Mouse (Mus musculus) olfactory bulb, adult 2 months (tissue): ENCODE measurements at regions not wholly inside any gene's neighbourhood (a gene's known extent, or its start where the extent isn't known, plus 50 kb on each side); places are given as distances from the start of the nearest gene placed in this dataset.

Source experiments
- CTCF ChIP-seq: fragments of 200-500 bp; IDR thresholded peaks from 2 replicates; pipeline ENCODE4 v1.5.1; 2012; ENCODE audit warnings: low read depth, mild to moderate bottlenecking, low read length, moderate library complexity; ENCODE audit not compliant: insufficient read depth
- POLR2A ChIP-seq: fragments of 200-500 bp; IDR thresholded peaks from 2 replicates; pipeline ENCODE4 v1.6.1; 2012; ENCODE audit warnings: mild to moderate bottlenecking, low read depth, low read length, moderate library complexity; ENCODE audit not compliant: insufficient read depth

- no peak for TF ChIP-seq CTCF
- no peak for TF ChIP-seq POLR2A
Measured at GRCm38 (mm10) chr14:47867017-47867416, 218.8 kb downstream of the Ktn1 start.
